Mouse (Mus musculus): ENCODE results near the gene Sh2b1. TPM values are rescaled to one million over a fixed set of nuclear protein-coding genes. Genes with fewer than 3 reads are reported as not detected.
"Not testable (repeated sequence)": the region's sequence is repeated elsewhere in the genome, so short reads cannot be mapped to it uniquely, and the experiment has no call there.

Sh2b1 gene
- polyA plus RNA-seq, 1 experiment from 2014 or later = 13.6 TPM

DNA sequence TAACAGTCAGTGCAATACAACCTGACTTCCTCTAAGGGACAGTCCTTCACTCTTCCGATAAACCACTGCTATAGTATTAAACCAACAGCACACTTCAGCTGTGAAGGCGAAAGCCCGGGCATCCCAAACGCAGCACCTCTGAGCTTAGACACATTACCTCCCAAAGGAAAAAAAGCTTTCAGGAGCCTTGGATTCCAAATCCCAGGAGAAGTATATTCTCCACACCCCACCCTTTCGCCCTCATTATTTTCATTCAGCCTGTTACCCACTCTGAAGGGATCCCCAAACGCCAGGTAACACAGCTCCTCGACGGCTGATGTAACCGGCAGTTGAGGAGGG is 26.4 kb upstream of the Sh2b1 start:
- no peaks in the 10 kb centered on the region for H3K27me3 ChIP-seq

DNA sequence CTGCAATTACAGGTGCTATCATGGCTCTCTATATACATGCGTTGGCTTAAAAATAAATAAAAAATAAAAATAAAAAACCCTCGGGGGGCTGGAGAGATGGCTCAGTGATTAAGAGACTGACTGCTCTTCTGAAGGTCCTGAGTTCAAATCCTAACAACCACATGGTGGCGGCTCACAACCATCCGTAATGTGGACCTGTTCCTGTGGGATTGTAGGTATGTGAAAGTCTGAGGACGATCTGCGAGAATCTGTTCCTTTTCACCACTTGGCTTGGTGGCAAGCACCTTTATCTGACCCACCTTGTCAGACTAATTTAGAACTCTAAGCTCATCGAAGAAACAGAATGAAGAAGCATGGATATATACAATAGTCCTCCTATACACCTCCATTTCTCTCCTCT is 24.2 kb upstream of the Sh2b1 start:
- no peaks in the 10 kb centered on the region for H3K9me3 ChIP-seq (replicated peaks)
- no peaks in the 10 kb centered on the region for H3K27me3 ChIP-seq
- H3K27ac ChIP-seq (replicated peaks) = no peak overlapping the region
- H3K4me3 ChIP-seq (replicated peaks) = no peak overlapping the region
- H3K4me1 ChIP-seq (replicated peaks) = peaks cover 29% of the 10 kb centered on the region
- no peak for ATAC-seq (ENCODE audit: insufficient read depth)
- no peak overlapping the region for H3K4me2 ChIP-seq
- H3K9ac ChIP-seq = no peak overlapping the region
- H3K36me3 ChIP-seq (replicated peaks) = peaks cover 68% of the 10 kb centered on the region
- WGBS (ENCODE audit: insufficient replicate concordance) = 91% methylated on average over 7 of the region's 7 CpGs

More for the DNA sequence above, 26.4 kb upstream of the Sh2b1 start:
- 1% methylated on average over 9 of the region's 9 CpGs for WGBS (ENCODE audit: insufficient replicate concordance)
- H3K9me3 ChIP-seq (replicated peaks) = no peaks in the 10 kb centered on the region
- no peak for ATAC-seq (ENCODE audit: insufficient read depth)
- peak overlapping the region; percentile 91 for H3K9ac ChIP-seq
- H3K4me3 ChIP-seq (replicated peaks) = peak overlapping the region; percentile 78
- H3K36me3 ChIP-seq (replicated peaks) = peaks cover 46% of the 10 kb centered on the region
- peak overlapping the region; percentile 100 for H3K27ac ChIP-seq (replicated peaks)
- peak overlapping the region; percentile 78 for H3K4me2 ChIP-seq
- H3K4me1 ChIP-seq (replicated peaks) = peaks cover 23% of the 10 kb centered on the region

- 84% methylated on average over 12 of the region's 12 CpGs for WGBS (ENCODE audit: insufficient replicate concordance)
- peaks cover 83% of the 10 kb centered on the region for H3K36me3 ChIP-seq (replicated peaks)
- no peaks in the 10 kb centered on the region for H3K27me3 ChIP-seq
- peaks cover 24% of the 10 kb centered on the region for H3K4me1 ChIP-seq (replicated peaks)
- H3K4me2 ChIP-seq = no peak overlapping the region
- no peak overlapping the region for H3K4me3 ChIP-seq (replicated peaks)
- H3K9me3 ChIP-seq (replicated peaks) = no peaks in the 10 kb centered on the region
- H3K27ac ChIP-seq (replicated peaks) = no peak overlapping the region
- ATAC-seq (ENCODE audit: insufficient read depth) = no peak
- no peak overlapping the region for H3K9ac ChIP-seq
Observed at GRCm38 (mm10) chr7:126497966-126498365, 22.7 kb upstream of the Sh2b1 start.

GRCm38 (mm10) chr7:126496475-126496874 is 21.3 kb upstream of the Sh2b1 start:
- H3K36me3 ChIP-seq (replicated peaks) = peaks cover 98% of the 10 kb centered on the region
- no peaks in the 10 kb centered on the region for H3K9me3 ChIP-seq (replicated peaks)
- H3K4me2 ChIP-seq = no peak overlapping the region
- 85% methylated on average over 5 of the region's 5 CpGs for WGBS (ENCODE audit: insufficient replicate concordance)
- no peak overlapping the region for H3K27ac ChIP-seq (replicated peaks)
- H3K9ac ChIP-seq = no peak overlapping the region
- ATAC-seq (ENCODE audit: insufficient read depth) = no peak
- H3K27me3 ChIP-seq = no peaks in the 10 kb centered on the region
- H3K4me1 ChIP-seq (replicated peaks) = peaks cover 24% of the 10 kb centered on the region
- H3K4me3 ChIP-seq (replicated peaks) = no peak overlapping the region

DNA sequence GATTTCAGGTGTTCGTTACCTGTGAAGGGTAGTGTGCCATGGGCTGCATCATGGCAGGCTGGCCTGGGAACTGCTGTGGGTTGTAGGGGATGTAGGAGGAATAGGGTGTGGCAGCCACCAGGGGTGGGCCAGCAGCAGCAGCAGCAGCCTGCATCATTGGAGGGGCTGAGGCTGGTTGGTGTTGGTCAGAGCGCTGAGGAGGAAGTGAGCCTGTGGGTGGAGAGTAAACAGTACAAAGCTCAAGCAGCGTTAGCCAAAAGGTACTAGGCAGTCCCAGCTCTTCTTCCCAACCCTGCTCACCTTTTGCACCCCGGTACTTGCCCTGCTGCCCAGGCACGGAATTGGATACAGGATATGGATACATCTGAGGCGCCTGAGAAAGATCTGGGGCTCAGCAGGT is 18.9 kb upstream of the Sh2b1 start:
- peak; percentile 49 for ATAC-seq (ENCODE audit: insufficient read depth)
- peaks cover 97% of the 10 kb centered on the region for H3K36me3 ChIP-seq (replicated peaks)
- peaks cover 9% of the 10 kb centered on the region for H3K4me1 ChIP-seq (replicated peaks)
- H3K9me3 ChIP-seq (replicated peaks) = no peaks in the 10 kb centered on the region
- peak overlapping the region; percentile 51 for H3K27ac ChIP-seq (replicated peaks)
- no peak overlapping the region for H3K4me2 ChIP-seq
- 76% methylated on average over 6 of the region's 6 CpGs for WGBS (ENCODE audit: insufficient replicate concordance)
- no peak overlapping the region for H3K9ac ChIP-seq
- H3K4me3 ChIP-seq (replicated peaks) = no peak overlapping the region
- no peaks in the 10 kb centered on the region for H3K27me3 ChIP-seq

GRCm38 (mm10) chr7:126491973-126492372 is 16.7 kb upstream of the Sh2b1 start:
- no peak overlapping the region for H3K4me2 ChIP-seq
- no peaks in the 10 kb centered on the region for H3K9me3 ChIP-seq (replicated peaks)
- H3K27ac ChIP-seq (replicated peaks) = no peak overlapping the region
- H3K27me3 ChIP-seq = no peaks in the 10 kb centered on the region
- H3K9ac ChIP-seq = no peak overlapping the region
- H3K4me1 ChIP-seq (replicated peaks) = peaks cover 20% of the 10 kb centered on the region
- 66% methylated on average over 11 of the region's 11 CpGs for WGBS (ENCODE audit: insufficient replicate concordance)
- H3K4me3 ChIP-seq (replicated peaks) = no peak overlapping the region
- H3K36me3 ChIP-seq (replicated peaks) = peaks cover 80% of the 10 kb centered on the region
- ATAC-seq (ENCODE audit: insufficient read depth) = no peak

GRCm38 (mm10) chr7:126491005-126491404 is 15.8 kb upstream of the Sh2b1 start:
- Histone ChIP-seq H3K36me3 (replicated peaks) (peaks cover 70% of the 10 kb centered on the region), H3K4me3 (replicated peaks) (no peak overlapping the region), H3K4me1 (replicated peaks) (peaks cover 25% of the 10 kb centered on the region), H3K27ac (replicated peaks) (no peak overlapping the region), H3K9ac (no peak overlapping the region), H3K9me3 (replicated peaks) (no peaks in the 10 kb centered on the region), H3K27me3 (no peaks in the 10 kb centered on the region), H3K4me2 (no peak overlapping the region)
- 64% methylated on average over 1 of the region's 1 CpGs for WGBS (ENCODE audit: insufficient replicate concordance)
- no peak for ATAC-seq (ENCODE audit: insufficient read depth)

DNA sequence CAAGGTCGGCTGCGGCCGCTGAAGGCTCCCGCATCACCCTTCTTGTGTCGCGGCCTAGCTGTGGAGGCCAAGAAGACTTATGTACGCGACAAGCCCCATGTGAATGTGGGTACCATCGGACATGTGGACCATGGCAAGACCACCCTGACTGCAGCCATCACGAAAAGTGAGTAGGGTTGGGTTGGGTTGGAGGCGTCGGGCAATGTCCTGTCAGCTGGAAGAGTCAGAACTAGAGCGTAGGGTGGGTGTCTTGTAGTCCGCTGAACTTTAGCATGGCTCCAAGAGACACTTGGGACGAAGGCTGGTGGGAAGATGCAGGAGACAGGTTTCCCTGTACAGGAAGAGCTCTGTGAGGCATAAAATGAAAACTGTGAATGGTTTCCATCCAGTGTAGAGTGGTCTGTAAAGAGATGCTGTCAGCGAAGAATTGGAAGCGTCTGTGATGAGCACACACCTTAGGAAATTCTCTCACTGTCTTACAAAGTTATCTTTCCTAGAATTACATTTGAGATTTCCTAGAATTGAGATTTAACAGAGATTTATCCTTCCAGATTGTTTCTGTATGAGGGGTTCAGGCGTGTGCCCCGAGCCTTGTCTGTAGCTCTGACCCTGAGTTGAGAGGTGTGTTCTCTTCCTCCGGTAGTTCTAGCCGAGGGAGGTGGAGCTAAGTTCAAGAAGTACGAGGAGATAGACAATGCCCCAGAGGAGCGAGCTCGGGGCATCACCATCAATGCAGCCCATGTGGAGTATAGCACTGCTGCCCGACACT is 12.6 kb upstream of the Sh2b1 start:
- H3K27ac ChIP-seq (replicated peaks) = peak overlapping the region; percentile 79
- not testable (repeated sequence) for H3K9me3 ChIP-seq (replicated peaks); H3K27me3 ChIP-seq; ATAC-seq (ENCODE audit: insufficient read depth)
- peaks cover 38% of the 10 kb centered on the region for H3K36me3 ChIP-seq (replicated peaks)
- peak overlapping the region; percentile 79 for H3K4me2 ChIP-seq
- WGBS (ENCODE audit: insufficient replicate concordance) = 4% methylated on average over 25 of the region's 25 CpGs
- H3K9ac ChIP-seq = peak overlapping the region; percentile 67
- H3K4me3 ChIP-seq (replicated peaks) = peak overlapping the region; percentile 77
- H3K4me1 ChIP-seq (replicated peaks) = peaks cover 21% of the 10 kb centered on the region

- Histone ChIP-seq H3K27me3 (no peaks in the 10 kb centered on the region), H3K27ac (replicated peaks) (peak within 1 kb of the TSS; percentile 79), H3K4me1 (replicated peaks) (peaks cover 27% of the 10 kb centered on the region), H3K4me3 (replicated peaks) (peak within 1 kb of the TSS; percentile 77), H3K4me2 (peak within 1 kb of the TSS; percentile 79), H3K36me3 (replicated peaks) (peaks cover 31% of the 10 kb centered on the region), H3K9ac (peak within 1 kb of the TSS; percentile 67), H3K9me3 (replicated peaks) (no peaks in the 10 kb centered on the region)
- under 1% methylated on average over 32 of the region's 32 CpGs for WGBS (ENCODE audit: insufficient replicate concordance)
- ATAC-seq (ENCODE audit: insufficient read depth) = peak; percentile 81
Observed at GRCm38 (mm10) chr7:126487052-126487483, 11.8 kb upstream of the Sh2b1 start, which contains the start of gene Tufm. Tufm (plus strand) TSS chr7:126487361.

DNA sequence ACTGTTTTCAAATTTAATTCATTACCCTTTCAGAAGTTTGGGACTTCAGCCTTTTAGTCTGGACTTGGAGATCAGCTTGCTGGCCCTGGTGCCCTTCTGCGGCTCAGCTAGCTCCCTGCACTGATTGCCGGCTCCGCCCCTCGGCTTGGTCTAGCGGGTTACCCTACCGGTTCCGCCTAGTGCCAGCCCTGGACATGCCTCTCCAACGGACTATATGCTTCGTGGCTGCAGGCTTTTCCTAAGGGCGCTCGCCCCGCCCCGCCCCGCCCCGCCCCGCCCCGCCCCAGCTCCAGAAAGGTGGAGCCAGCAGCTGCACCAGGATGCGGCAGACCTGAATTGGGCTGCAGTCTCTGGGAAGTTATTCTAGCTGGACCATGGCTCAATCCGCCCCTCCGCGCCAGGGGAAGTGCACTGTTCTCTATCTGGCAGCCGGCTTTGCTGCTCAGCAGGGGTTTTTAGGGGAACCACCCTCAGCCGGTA is 7.2 kb upstream of the Sh2b1 start:
- ATAC-seq (ENCODE audit: insufficient read depth) = peak; percentile 82
- Histone ChIP-seq H3K9me3 (replicated peaks) (no peaks in the 10 kb centered on the region), H3K4me3 (replicated peaks) (peak overlapping the region; percentile 42), H3K4me2 (peak overlapping the region; percentile 73), H3K27me3 (no peaks in the 10 kb centered on the region), H3K36me3 (replicated peaks) (no peaks in the 10 kb centered on the region), H3K27ac (replicated peaks) (peak overlapping the region; percentile 59), H3K9ac (peak overlapping the region; percentile 32; the same call in 1 of the 2 replicates), H3K4me1 (replicated peaks) (peaks cover 17% of the 10 kb centered on the region)
- WGBS (ENCODE audit: insufficient replicate concordance) = 0% methylated on average over 22 of the region's 23 CpGs

- no peak for ATAC-seq (ENCODE audit: insufficient read depth)
- Histone ChIP-seq H3K27me3 (no peaks in the 10 kb centered on the region), H3K27ac (replicated peaks) (no peak overlapping the region), H3K9me3 (replicated peaks) (no peaks in the 10 kb centered on the region), H3K4me1 (replicated peaks) (peaks cover 17% of the 10 kb centered on the region), H3K9ac (no peak overlapping the region), H3K4me3 (replicated peaks) (no peak overlapping the region), H3K4me2 (peak overlapping the region; percentile 73), H3K36me3 (replicated peaks) (no peaks in the 10 kb centered on the region)
- 20% methylated on average over 5 of the region's 5 CpGs for WGBS (ENCODE audit: insufficient replicate concordance)
Observed at GRCm38 (mm10) chr7:126481699-126482098, 6.5 kb upstream of the Sh2b1 start.
